Mouse (Mus musculus): ENCODE results near the gene Mical2. TPM values are rescaled to one million over a fixed set of nuclear protein-coding genes. Genes with fewer than 3 reads are reported as not detected.

Gene Mical2
- total RNA-seq, 2 experiments from 2014 or later = 124 to 136 TPM

- Histone ChIP-seq H3K27ac (peak overlapping the region; percentile 76), H3K4me3 (no peak overlapping the region)
- no peak for TF ChIP-seq CTCF (IDR thresholded peaks at IDR 0.05)
- peak; percentile 29 for DNase-seq
- intact Hi-C loops (cut with DNase I) = no loop called here
Observed at GRCm38 (mm10) chr7:112298871-112299422, 73.3 kb downstream of the Mical2 start.

GRCm38 (mm10) chr7:112299521-112300096, 74.0 kb downstream of the Mical2 start:
- no peak overlapping the region for H3K4me3 ChIP-seq
- intact Hi-C loops (cut with DNase I) = no loop called here
- DNase-seq = peak; percentile 25
- no peak for TF ChIP-seq CTCF (IDR thresholded peaks at IDR 0.05)
- peak overlapping the region; percentile 76 for H3K27ac ChIP-seq

- intact Hi-C loops (cut with DNase I) = no loop called here
- Histone ChIP-seq H3K4me3 (no peak overlapping the region), H3K27ac (peak overlapping the region; percentile 76)
- no peak for TF ChIP-seq CTCF (IDR thresholded peaks at IDR 0.05)
- DNase-seq = no peak
Observed at GRCm38 (mm10) chr7:112300141-112300540, 74.5 kb downstream of the Mical2 start.

- H3K27ac ChIP-seq = no peak overlapping the region; the same call in 1 of the 2 replicates
- H3K4me3 ChIP-seq = no peak overlapping the region
- DNase-seq = no peak
- intact Hi-C loops (cut with DNase I) = no loop called here
- peak; percentile 51 for TF ChIP-seq CTCF (IDR thresholded peaks at IDR 0.05)
Observed at GRCm38 (mm10) chr7:112301052-112301451, 75.4 kb downstream of the Mical2 start.

DNA sequence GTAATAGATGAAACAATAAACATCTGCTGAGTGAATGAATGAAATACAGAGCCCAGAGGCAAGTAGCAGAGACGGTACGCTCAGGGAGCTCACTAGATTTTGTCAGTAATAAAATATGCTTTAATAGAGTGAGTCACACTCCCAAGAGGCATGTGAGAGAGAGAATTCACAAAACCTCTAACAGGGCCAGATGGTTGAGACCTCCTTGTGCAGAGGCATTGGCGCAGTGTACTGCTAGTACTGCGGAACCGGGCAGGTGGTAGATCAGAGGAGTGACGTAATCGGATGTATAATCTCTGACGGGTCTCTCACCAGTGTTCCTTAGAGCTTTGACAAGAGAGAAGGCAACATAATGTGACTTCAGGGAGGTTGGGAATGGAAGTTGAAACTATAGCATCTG, 78.7 kb downstream of the Mical2 start:
- 0 out of 2 replicates have a peak overlapping the region, but pooled peaks have one; percentile 28 for H3K27ac ChIP-seq
- no peak for DNase-seq
- H3K4me3 ChIP-seq = no peak overlapping the region
- no peak for TF ChIP-seq CTCF (IDR thresholded peaks at IDR 0.05)
- intact Hi-C loops (cut with DNase I) = no loop called here

DNA sequence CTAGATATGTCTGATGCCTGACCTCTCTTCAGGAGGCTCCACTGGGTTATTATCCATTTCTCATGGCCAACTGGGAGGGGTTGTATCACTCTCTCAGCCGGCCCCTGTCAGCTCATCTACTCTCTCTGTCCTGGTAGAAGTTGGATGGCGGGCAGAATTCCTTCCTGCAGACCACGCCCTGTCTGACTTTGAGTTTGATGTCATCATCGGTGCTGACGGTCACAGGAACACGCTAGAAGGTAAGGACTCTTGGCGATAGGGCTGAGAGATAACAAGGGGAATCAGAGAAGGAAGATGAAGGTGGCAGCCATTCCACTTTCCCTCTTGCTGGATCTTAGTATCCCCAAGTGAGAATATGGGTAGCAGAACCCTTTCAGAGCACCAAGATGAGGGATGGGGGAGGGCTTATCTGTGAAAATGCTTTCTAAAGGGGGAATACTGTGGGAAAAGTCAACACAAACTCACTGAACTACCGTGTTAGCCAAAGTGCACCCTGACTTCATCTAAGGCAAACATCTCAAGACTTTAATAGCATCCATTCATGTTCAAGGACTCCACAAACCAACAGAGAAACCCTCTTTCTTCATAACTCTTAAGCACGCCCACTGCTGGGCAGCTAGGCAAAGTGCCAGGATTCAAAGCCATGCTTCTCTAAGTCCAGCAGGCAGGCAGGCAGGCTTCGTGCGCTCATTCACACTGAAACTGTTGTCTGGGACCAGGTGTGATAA, 83.8 kb downstream of the Mical2 start:
- no peak for DNase-seq
- no peak for TF ChIP-seq CTCF (IDR thresholded peaks at IDR 0.05)
- no peak overlapping the region for H3K4me3 ChIP-seq
- H3K27ac ChIP-seq = no peak overlapping the region
- intact Hi-C loops (cut with DNase I) = no loop called here

DNA sequence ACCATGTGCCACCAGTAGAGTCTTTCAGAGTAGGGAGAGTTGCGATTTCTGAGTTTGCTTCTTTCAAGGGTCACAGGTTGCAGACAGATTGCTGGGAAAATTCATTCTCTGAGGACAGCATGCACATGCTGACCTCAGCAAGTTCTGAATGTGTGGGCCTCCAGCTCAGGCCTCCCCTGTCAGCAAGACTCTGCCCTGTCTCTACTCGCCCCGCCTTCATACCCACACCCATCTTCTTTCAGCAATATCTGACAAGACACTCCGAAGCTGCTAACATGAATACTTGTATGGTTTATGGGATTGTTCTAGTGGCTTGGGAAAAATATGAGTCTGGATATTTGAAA, 84.3 kb downstream of the Mical2 start:
- DNase-seq = no peak
- no peak for TF ChIP-seq CTCF (IDR thresholded peaks at IDR 0.05)
- Histone ChIP-seq H3K4me3 (no peak overlapping the region), H3K27ac (no peak overlapping the region)
- intact Hi-C loops (cut with DNase I) = no loop called here

GRCm38 (mm10) chr7:112313211-112313610, 87.6 kb downstream of the Mical2 start:
- intact Hi-C loops (cut with DNase I) = no loop called here
- TF ChIP-seq CTCF (IDR thresholded peaks at IDR 0.05) = no peak
- Histone ChIP-seq H3K4me3 (no peak overlapping the region), H3K27ac (0 out of 2 replicates have a peak overlapping the region, but pooled peaks have one; percentile 0)
- DNase-seq = no peak

DNA sequence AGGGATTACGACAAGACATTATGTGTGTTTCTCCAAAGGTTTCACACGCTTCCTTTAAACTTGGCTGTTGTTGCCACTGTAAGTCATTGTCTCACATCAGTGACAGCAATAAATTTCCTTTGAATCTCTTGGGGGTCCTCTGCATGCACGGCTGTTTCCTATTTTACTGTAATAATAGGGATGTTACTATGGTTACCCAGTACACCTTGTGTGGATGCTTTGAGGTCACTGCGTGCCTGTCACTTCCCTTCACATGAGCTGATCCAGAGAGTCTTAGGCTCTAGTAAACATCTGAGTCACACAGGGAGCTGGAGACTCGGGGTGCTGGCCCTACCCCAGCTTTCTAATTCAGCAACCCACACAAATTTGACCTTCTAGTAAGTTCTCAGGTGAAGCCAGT, 88.0 kb downstream of the Mical2 start:
- Histone ChIP-seq H3K4me3 (no peak overlapping the region), H3K27ac (0 out of 2 replicates have a peak overlapping the region, but pooled peaks have one; percentile 0)
- intact Hi-C loops (cut with DNase I) = no loop called here
- no peak for DNase-seq
- TF ChIP-seq CTCF (IDR thresholded peaks at IDR 0.05) = no peak

DNA sequence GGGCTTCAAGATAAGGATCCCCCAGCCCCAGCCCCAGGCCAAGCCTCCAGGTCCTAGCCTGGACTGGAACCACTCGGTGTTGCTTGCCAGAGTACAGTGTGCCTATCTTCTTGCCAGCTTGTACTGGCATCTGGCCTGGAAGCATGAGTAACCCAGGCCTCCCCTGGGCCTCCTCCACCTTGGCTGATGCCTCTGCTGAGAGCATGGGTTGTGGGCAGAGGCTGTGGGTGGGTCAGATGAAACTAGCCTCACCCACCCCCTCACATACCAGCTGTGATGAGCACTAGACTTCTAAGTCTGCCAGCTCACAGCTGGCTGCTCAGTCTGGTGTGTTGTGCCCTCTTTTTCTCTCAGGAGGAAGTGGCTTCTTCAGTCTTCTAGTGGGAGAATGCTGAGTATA, 90.6 kb downstream of the Mical2 start:
- H3K4me3 ChIP-seq = no peak overlapping the region
- TF ChIP-seq CTCF (IDR thresholded peaks at IDR 0.05) = no peak
- intact Hi-C loops (cut with DNase I) = no loop called here
- peak overlapping the region; percentile 51; the same call in 1 of the 2 replicates for H3K27ac ChIP-seq
- DNase-seq = peak; percentile 87

- no peak for DNase-seq
- H3K27ac ChIP-seq = no peak overlapping the region
- intact Hi-C loops (cut with DNase I) = no loop called here
- no peak overlapping the region for H3K4me3 ChIP-seq
- TF ChIP-seq CTCF (IDR thresholded peaks at IDR 0.05) = no peak
Observed at GRCm38 (mm10) chr7:112317491-112317890, 91.8 kb downstream of the Mical2 start.

- no peak for DNase-seq
Observed at GRCm38 (mm10) chr7:112318306-112318705, 92.7 kb downstream of the Mical2 start.

GRCm38 (mm10) chr7:112319419-112319818, 93.8 kb downstream of the Mical2 start:
- Histone ChIP-seq H3K4me3 (no peak overlapping the region), H3K27ac (no peak overlapping the region; the same call in 1 of the 2 replicates)
- peak; percentile 46 for DNase-seq
- TF ChIP-seq CTCF (IDR thresholded peaks at IDR 0.05) = no peak
- intact Hi-C loops (cut with DNase I) = no loop called here

More at GRCm38 (mm10) chr7:112318306-112318705, 92.7 kb downstream of the Mical2 start:
- no peak for TF ChIP-seq CTCF (IDR thresholded peaks at IDR 0.05)
- Histone ChIP-seq H3K4me3 (no peak overlapping the region), H3K27ac (no peak overlapping the region)
- intact Hi-C loops (cut with DNase I) = no loop called here

Data from gastrocnemius, adult 2 months (tissue).